Mouse (Mus musculus): ENCODE measurements around the gene Fam163b. TPM values are rescaled to one million over a fixed set of nuclear protein-coding genes. Genes with fewer than 3 reads are reported as not detected.

The Fam163b gene
- not detected for polyA plus RNA-seq (2014; fragmentation: Illumina TruSeq; extraction: RNeasy Lipid Tissue Mini Kit (QIAGEN cat#74804); ENCODE audit: insufficient read depth, low read depth, low replicate concordance)

DNA sequence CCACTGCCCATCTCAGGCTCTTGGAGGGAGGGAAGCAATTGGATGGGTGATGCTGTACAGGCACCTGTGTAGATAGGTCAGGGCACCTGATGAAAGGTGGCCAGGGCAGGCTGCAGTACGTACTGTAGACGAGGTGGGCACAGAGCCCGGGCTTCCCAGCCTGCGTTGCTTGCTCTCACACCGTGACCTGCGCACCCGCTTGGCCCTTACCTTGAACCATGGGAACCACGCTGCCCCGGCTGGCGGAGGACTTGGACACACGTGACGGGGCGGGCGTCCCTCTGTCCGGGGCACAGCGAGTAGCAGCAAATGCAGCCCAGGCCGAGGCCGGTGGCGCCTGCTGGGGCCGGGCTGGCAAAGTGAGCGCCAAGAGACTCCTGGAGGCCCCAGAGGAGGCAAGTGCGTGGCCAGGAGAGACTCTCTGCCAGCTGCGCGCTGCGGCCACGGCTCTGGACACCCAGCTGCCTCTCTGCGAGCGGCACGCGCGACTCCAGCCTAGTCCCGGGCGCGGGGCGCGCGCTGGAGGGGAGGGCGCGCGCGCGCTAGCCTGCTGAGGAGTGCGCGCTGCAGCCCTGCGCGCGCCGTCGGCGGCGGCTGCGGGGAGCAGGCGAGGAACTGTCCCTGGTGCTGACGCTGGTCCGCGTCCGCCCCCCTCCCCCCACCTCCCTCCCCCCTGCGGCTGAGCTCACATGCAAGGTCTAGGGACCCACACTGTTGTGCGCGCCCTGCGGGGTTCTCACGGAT is at the start of gene Fam163b:
Gene Fam163b, minus strand, starts transcription at position 542 of the 744 bp plus-strand sequence.

DNA sequence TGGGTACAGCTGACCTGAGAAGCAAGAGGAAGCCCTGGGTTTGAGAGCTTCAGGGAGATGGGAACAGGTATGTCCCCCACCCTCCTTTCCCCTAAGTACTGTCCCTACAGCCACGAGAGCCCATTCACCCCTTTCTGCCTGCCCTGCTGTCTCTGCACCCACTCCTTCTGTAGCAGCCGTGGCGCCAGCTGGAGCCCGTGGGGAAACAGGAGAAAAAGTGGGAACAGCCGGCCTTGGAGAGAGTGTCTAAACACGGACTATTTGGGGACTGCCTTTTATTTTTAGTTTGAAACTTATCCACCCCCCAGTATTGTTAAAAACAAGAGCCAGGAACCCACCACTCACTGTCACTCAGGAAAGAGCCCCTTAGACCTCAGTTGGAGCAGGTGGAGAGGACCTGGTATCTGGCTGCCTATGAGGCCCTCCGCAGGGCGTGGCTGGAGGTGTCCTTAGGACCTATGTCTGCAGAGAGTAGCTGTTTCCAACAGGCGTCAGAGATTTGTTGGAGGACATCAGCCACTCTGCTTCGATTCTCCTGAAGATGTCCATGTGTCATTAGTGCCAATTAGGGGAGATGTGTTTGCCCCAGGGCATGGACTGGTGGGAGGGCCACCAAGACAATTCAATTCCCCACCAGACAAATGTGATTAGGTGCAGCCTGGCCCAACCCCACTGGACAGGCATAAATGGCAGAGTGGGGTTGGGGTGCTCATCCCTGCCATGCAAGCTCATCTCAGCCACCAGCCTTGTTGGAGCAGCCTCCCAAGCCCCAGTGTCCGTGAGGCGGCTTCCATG is 22.7 kb upstream of the Fam163b start, which contains the start of gene Dbh:
Gene Dbh, plus strand, starts transcription at position 438 of the 795 bp plus-strand sequence.

DNA sequence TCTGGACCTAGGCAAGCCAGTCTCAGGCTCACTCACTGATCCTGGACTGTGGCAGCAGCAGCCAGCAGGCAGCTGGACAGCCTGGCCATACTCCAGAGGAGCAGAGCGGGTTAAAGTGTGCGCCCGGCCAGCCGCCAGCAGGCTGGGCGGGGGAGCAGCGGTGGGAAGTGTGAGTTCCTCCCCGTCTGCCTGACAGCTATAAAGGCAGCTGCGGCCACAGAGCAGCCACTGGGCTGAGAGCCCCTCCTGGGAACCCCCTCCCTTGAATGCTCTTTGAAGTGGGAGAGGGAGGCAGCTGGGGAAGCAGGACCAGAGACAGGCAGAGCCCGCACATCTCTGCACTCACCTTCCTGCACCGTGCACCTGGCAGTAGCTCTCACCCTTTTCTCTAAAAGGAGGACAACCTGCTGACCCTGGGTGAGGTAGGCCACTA is 63.1 kb downstream of the Fam163b start, which contains the start of gene Adamtsl2:
Gene Adamtsl2, plus strand, starts transcription at position 228 of the 433 bp plus-strand sequence.

DNA sequence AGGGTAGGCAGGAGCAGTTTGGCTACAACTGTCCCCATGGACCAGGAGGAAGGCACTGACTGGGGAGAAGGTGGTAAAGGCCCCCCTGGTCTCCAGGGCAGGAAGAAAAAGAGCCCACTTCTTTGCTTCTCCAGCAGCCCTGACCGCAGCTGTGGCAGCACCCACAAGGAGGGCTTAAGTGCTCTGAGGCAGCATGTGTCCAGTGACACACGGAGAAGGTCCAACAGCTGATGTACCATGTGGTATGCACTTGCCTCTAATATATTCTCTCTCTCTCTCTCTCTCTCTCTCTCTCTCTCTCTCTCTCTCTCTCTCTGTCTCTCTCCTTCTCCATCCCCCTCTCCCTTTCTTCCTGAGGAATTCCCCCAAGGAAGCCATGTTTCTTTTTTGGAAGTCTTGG is 70.3 kb downstream of the Fam163b start, which contains the start of gene Mymk:
Gene Mymk, minus strand, starts transcription at position 202 of the 400 bp plus-strand sequence.

Other genes starting within 250 kb of the Fam163b start
- 10.8 TPM for gene Surf6, start 239.6 kb downstream of the Fam163b start, polyA plus RNA-seq (2014; fragmentation: Illumina TruSeq; extraction: RNeasy Lipid Tissue Mini Kit (QIAGEN cat#74804); ENCODE audit: insufficient read depth, low read depth, low replicate concordance)
- gene Med22, start 231.8 kb downstream of the Fam163b start, polyA plus RNA-seq (2014; fragmentation: Illumina TruSeq; extraction: RNeasy Lipid Tissue Mini Kit (QIAGEN cat#74804); ENCODE audit: insufficient read depth, low read depth, low replicate concordance), result 21.4 TPM
- gene Rpl7a, start 231.7 kb downstream of the Fam163b start, polyA plus RNA-seq (2014; fragmentation: Illumina TruSeq; extraction: RNeasy Lipid Tissue Mini Kit (QIAGEN cat#74804); ENCODE audit: insufficient read depth, low read depth, low replicate concordance), result 1,186 TPM
- gene Surf2, start 226.1 kb downstream of the Fam163b start, polyA plus RNA-seq (2014; fragmentation: Illumina TruSeq; extraction: RNeasy Lipid Tissue Mini Kit (QIAGEN cat#74804); ENCODE audit: insufficient read depth, low read depth, low replicate concordance), result 19.5 TPM
- gene Surf1, start 226.0 kb downstream of the Fam163b start, polyA plus RNA-seq (2014; fragmentation: Illumina TruSeq; extraction: RNeasy Lipid Tissue Mini Kit (QIAGEN cat#74804); ENCODE audit: insufficient read depth, low read depth, low replicate concordance), result 65.1 TPM
- 80.2 TPM for gene Surf4, start 208.6 kb downstream of the Fam163b start, polyA plus RNA-seq (2014; fragmentation: Illumina TruSeq; extraction: RNeasy Lipid Tissue Mini Kit (QIAGEN cat#74804); ENCODE audit: insufficient read depth, low read depth, low replicate concordance)
- 0.17 TPM for gene Stkld1, start 208.4 kb downstream of the Fam163b start, polyA plus RNA-seq (2014; fragmentation: Illumina TruSeq; extraction: RNeasy Lipid Tissue Mini Kit (QIAGEN cat#74804); ENCODE audit: insufficient read depth, low read depth, low replicate concordance)
- 23.4 TPM for gene Rexo4, start 178.1 kb downstream of the Fam163b start, polyA plus RNA-seq (2014; fragmentation: Illumina TruSeq; extraction: RNeasy Lipid Tissue Mini Kit (QIAGEN cat#74804); ENCODE audit: insufficient read depth, low read depth, low replicate concordance)
- gene Adamts13, start 169.1 kb downstream of the Fam163b start, polyA plus RNA-seq (2014; fragmentation: Illumina TruSeq; extraction: RNeasy Lipid Tissue Mini Kit (QIAGEN cat#74804); ENCODE audit: insufficient read depth, low read depth, low replicate concordance), result 0.21 TPM
- 25.7 TPM for gene Cacfd1, start 132.6 kb downstream of the Fam163b start, polyA plus RNA-seq (2014; fragmentation: Illumina TruSeq; extraction: RNeasy Lipid Tissue Mini Kit (QIAGEN cat#74804); ENCODE audit: insufficient read depth, low read depth, low replicate concordance)
- gene Slc2a6, start 114.5 kb downstream of the Fam163b start, polyA plus RNA-seq (2014; fragmentation: Illumina TruSeq; extraction: RNeasy Lipid Tissue Mini Kit (QIAGEN cat#74804); ENCODE audit: insufficient read depth, low read depth, low replicate concordance), result 2.3 TPM
- 0.33 TPM for gene Mymk, start 70.3 kb downstream of the Fam163b start, polyA plus RNA-seq (2014; fragmentation: Illumina TruSeq; extraction: RNeasy Lipid Tissue Mini Kit (QIAGEN cat#74804); ENCODE audit: insufficient read depth, low read depth, low replicate concordance)
- 50.5 TPM for gene Adamtsl2, start 63.1 kb downstream of the Fam163b start, polyA plus RNA-seq (2014; fragmentation: Illumina TruSeq; extraction: RNeasy Lipid Tissue Mini Kit (QIAGEN cat#74804); ENCODE audit: insufficient read depth, low read depth, low replicate concordance)
- gene Dbh, start 22.7 kb upstream of the Fam163b start, polyA plus RNA-seq (2014; fragmentation: Illumina TruSeq; extraction: RNeasy Lipid Tissue Mini Kit (QIAGEN cat#74804); ENCODE audit: insufficient read depth, low read depth, low replicate concordance), result not detected
- gene Sardh, start 105.8 kb upstream of the Fam163b start, polyA plus RNA-seq (2014; fragmentation: Illumina TruSeq; extraction: RNeasy Lipid Tissue Mini Kit (QIAGEN cat#74804); ENCODE audit: insufficient read depth, low read depth, low replicate concordance), result 5.7 TPM

Data from lung, adult 10 weeks (tissue).